Mouse (Mus musculus) stomach, embryonic 16.5 days (tissue): ENCODE measurements at regions not wholly inside any gene's neighbourhood (a gene's known extent, or its start where the extent isn't known, plus 50 kb on each side); places are given as distances from the start of the nearest gene placed in this dataset.

Source experiments
- ATAC-seq: fragments of 200-750 bp; cut with Nextera tagmentation; 2 replicates; pipeline ENCODE4 v1.8.0; 2017; ENCODE audit warnings: moderate number of reproducible peaks, moderate TSS enrichment; ENCODE audit not compliant: insufficient read depth, low FRiP score
- H3K27ac ChIP-seq: fragments of 300-500 bp; sonication (generic); 2 replicates; pipeline ENCODE4 v1.5.1; 2014; ENCODE audit warnings: low read length
- H3K27me3 ChIP-seq: fragments of 300-500 bp; sonication (generic); 2 replicates; pipeline ENCODE4 v1.6.1; 2014; ENCODE audit warnings: low read length, control low read depth, mixed read lengths; ENCODE audit not compliant: control insufficient read depth, insufficient read depth
- H3K36me3 ChIP-seq: fragments of 300-500 bp; sonication (generic); 2 replicates; pipeline ENCODE4 v1.6.1; 2014; ENCODE audit warnings: low read length; ENCODE audit not compliant: control insufficient read depth, insufficient read depth
- H3K4me1 ChIP-seq: fragments of 300-500 bp; sonication (generic); 2 replicates; pipeline ENCODE4 v1.6.1; 2014; ENCODE audit warnings: low read length, control low read depth, mixed read lengths; ENCODE audit not compliant: control insufficient read depth, insufficient read depth
- H3K4me2 ChIP-seq: fragments of 300-500 bp; sonication (generic); 2 replicates; pipeline ENCODE4 v1.6.1; 2014; ENCODE audit warnings: low read depth, low read length, mixed read lengths
- H3K4me3 ChIP-seq: fragments of 300-500 bp; sonication (generic); replicated peaks from 2 replicates; pipeline ENCODE4 v1.5.1; 2014; ENCODE audit warnings: mild to moderate bottlenecking, low read length
- H3K9ac ChIP-seq: fragments of 300-500 bp; sonication (generic); 2 replicates; pipeline ENCODE4 v1.6.1; 2014; ENCODE audit warnings: low read length
- H3K9me3 ChIP-seq: fragments of 300-500 bp; sonication (generic); replicated peaks from 2 replicates; pipeline ENCODE4 v1.6.1; 2016; ENCODE audit warnings: low read length, control low read depth; ENCODE audit not compliant: control insufficient read depth
- WGBS: fragments of 180-500 bp; shearing (Covaris S2); extraction: QIAGEN DNeasy Blood & Tissue Kit; methylation state at CpG from one replicate; pipeline ENCODE4 v1.1.7; 2014; 5-methylcytosine and 5-hydroxymethylcytosine counted together

DNA sequence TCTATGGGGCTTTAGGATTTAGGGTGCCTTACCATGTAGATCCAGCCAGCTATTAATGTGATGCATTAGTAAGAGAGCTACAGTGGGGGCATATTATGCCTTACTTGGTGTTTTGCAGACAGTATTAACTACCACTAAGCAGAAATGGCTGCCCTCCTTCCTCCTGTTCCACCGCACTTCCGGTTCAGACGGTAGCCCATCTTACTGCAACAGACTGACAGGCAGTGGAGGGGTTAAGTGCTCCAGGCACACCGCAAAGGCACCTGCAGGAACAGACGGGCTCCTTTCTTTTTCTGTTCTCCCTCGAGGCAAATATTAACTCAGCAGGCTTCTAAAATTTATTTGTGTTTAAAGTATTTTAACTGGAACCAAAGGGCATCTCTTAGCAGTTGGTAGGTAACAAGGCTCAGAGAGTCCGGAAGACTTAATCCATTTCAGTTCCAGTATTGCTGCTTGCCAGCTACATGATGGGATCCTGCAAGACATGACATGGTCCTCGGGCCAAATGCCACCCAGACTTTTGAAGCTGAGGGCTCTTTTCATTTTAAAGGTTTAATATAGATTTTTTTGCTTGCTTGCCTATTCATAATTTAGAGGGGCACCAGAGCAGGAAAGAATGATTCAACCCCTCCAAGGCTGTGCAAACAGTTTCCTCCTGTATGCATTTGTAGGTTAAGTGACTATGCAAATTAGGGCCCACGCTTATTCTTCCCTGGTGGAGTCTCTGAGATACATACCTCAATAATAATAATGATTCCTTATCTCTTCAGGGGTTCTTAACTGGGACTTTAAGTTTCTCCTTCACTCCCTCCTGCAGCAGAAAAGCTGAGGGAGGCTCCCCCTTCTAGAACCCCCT is 177.7 kb downstream of the Emp1 start:
- Histone ChIP-seq H3K27ac (no peak overlapping the region), H3K4me2 (no peak overlapping the region), H3K36me3 (no peaks in the 10 kb centered on the region), H3K4me1 (no peaks in the 10 kb centered on the region), H3K9ac (no peak overlapping the region), H3K9me3 (no peaks in the 10 kb centered on the region), H3K27me3 (no peaks in the 10 kb centered on the region), H3K4me3 (no peak overlapping the region)
- 25% methylated on average over 9 of the region's 9 CpGs for WGBS
- no peak for ATAC-seq

- Histone ChIP-seq H3K9me3 (no peaks in the 10 kb centered on the region), H3K4me1 (no peaks in the 10 kb centered on the region), H3K9ac (no peak overlapping the region), H3K4me2 (no peak overlapping the region), H3K36me3 (no peaks in the 10 kb centered on the region), H3K4me3 (no peak overlapping the region), H3K27ac (no peak overlapping the region), H3K27me3 (no peaks in the 10 kb centered on the region)
- WGBS, result 71% methylated on average over 5 of the region's 5 CpGs
- ATAC-seq, result no peak
These were observed 179.2 kb downstream of the Emp1 start for GRCm38 (mm10) chr6:135541566-135541965.

DNA sequence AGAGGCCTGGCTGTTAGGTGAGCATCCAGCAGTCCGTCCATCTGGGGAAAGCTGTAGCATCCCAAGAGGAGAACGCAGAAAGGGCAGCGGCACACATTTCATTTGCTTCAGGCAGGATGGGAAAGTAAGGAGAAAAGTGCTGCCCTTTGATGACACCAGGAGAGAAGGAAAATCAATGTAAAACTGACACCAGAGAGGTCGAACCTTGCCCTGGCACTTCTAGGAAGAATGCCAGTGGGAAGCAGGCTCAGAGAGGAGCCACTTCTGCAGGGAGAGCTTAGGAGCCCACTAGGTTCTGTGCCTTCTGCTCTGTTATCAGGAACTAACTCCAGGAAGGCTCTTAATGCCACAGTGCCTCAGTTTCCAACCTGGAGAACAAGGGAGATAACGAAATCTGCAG is 180.0 kb downstream of the Emp1 start:
- no peak for ATAC-seq
- no peak overlapping the region for H3K4me2 ChIP-seq
- no peaks in the 10 kb centered on the region for H3K36me3 ChIP-seq
- no peaks in the 10 kb centered on the region for H3K27me3 ChIP-seq
- no peaks in the 10 kb centered on the region for H3K4me1 ChIP-seq
- WGBS, result 62% methylated on average over 5 of the region's 5 CpGs
- H3K27ac ChIP-seq, result no peak overlapping the region
- H3K4me3 ChIP-seq, result no peak overlapping the region
- H3K9ac ChIP-seq, result no peak overlapping the region
- H3K9me3 ChIP-seq, result no peaks in the 10 kb centered on the region

- H3K27ac ChIP-seq, result no peak overlapping the region
These were observed 181.0 kb downstream of the Emp1 start for GRCm38 (mm10) chr6:135543390-135543789.

GRCm38 (mm10) chr6:135543863-135544262 is 181.5 kb downstream of the Emp1 start:
- Histone ChIP-seq H3K4me1 (no peaks in the 10 kb centered on the region), H3K9me3 (no peaks in the 10 kb centered on the region), H3K4me2 (no peak overlapping the region), H3K4me3 (no peak overlapping the region), H3K9ac (no peak overlapping the region), H3K36me3 (no peaks in the 10 kb centered on the region), H3K27me3 (no peaks in the 10 kb centered on the region), H3K27ac (no peak overlapping the region)
- 60% methylated on average over 3 of the region's 3 CpGs for WGBS
- ATAC-seq, result no peak

More at GRCm38 (mm10) chr6:135543390-135543789, 181.0 kb downstream of the Emp1 start:
- 75% methylated on average over 3 of the region's 3 CpGs for WGBS
- no peaks in the 10 kb centered on the region for H3K4me1 ChIP-seq
- no peak overlapping the region for H3K4me2 ChIP-seq
- no peaks in the 10 kb centered on the region for H3K27me3 ChIP-seq
- H3K9ac ChIP-seq, result no peak overlapping the region
- no peak overlapping the region for H3K4me3 ChIP-seq
- no peak for ATAC-seq
- no peaks in the 10 kb centered on the region for H3K9me3 ChIP-seq
- H3K36me3 ChIP-seq, result no peaks in the 10 kb centered on the region

GRCm38 (mm10) chr6:135550368-135550950 is 188.1 kb downstream of the Emp1 start:
- Histone ChIP-seq H3K27ac (no peak overlapping the region), H3K4me1 (no peaks in the 10 kb centered on the region), H3K4me3 (no peak overlapping the region), H3K9me3 (no peaks in the 10 kb centered on the region), H3K36me3 (no peaks in the 10 kb centered on the region), H3K4me2 (no peak overlapping the region), H3K9ac (no peak overlapping the region), H3K27me3 (no peaks in the 10 kb centered on the region)
- no peak for ATAC-seq
- WGBS, result 42% methylated on average over 3 of the region's 3 CpGs

GRCm38 (mm10) chr6:135552396-135552795 is 190.1 kb downstream of the Emp1 start:
- Histone ChIP-seq H3K4me3 (no peak overlapping the region), H3K36me3 (no peaks in the 10 kb centered on the region), H3K27me3 (no peaks in the 10 kb centered on the region), H3K9me3 (no peaks in the 10 kb centered on the region), H3K4me2 (no peak overlapping the region), H3K9ac (no peak overlapping the region), H3K27ac (no peak overlapping the region), H3K4me1 (no peaks in the 10 kb centered on the region)
- 83% methylated on average over 3 of the region's 3 CpGs for WGBS
- ATAC-seq, result no peak

- Histone ChIP-seq H3K27me3 (no peaks in the 10 kb centered on the region), H3K4me3 (no peak overlapping the region), H3K9me3 (no peaks in the 10 kb centered on the region), H3K9ac (no peak overlapping the region), H3K27ac (no peak overlapping the region), H3K36me3 (no peaks in the 10 kb centered on the region), H3K4me1 (0 out of 2 replicates have a peak, but pooled peaks cover 3% of the 10 kb centered on the region), H3K4me2 (no peak overlapping the region)
- ATAC-seq, result peak; percentile 91
- 48% methylated on average over 5 of the region's 5 CpGs for WGBS
These were observed 197.2 kb downstream of the Emp1 start for GRCm38 (mm10) chr6:135559501-135559907.

GRCm38 (mm10) chr6:135562267-135562666 is 199.9 kb downstream of the Emp1 start:
- H3K4me2 ChIP-seq, result no peak overlapping the region
- H3K36me3 ChIP-seq, result no peaks in the 10 kb centered on the region
- 0 out of 2 replicates have a peak, but pooled peaks cover 3% of the 10 kb centered on the region for H3K4me1 ChIP-seq
- no peak overlapping the region for H3K9ac ChIP-seq
- no peaks in the 10 kb centered on the region for H3K9me3 ChIP-seq
- H3K27ac ChIP-seq, result no peak overlapping the region
- no peak for ATAC-seq
- H3K4me3 ChIP-seq, result no peak overlapping the region
- WGBS, result 83% methylated on average over 2 of the region's 2 CpGs
- no peaks in the 10 kb centered on the region for H3K27me3 ChIP-seq
